Mouse (Mus musculus) kidney, adult 18-20 months (tissue): Measurements from ENCODE around the gene Fam81a.

Experiments used
- DNase-seq: peaks from one replicate; pipeline ENCODE4 v3.0.0; 2021

Gene Fam81a

DNA sequence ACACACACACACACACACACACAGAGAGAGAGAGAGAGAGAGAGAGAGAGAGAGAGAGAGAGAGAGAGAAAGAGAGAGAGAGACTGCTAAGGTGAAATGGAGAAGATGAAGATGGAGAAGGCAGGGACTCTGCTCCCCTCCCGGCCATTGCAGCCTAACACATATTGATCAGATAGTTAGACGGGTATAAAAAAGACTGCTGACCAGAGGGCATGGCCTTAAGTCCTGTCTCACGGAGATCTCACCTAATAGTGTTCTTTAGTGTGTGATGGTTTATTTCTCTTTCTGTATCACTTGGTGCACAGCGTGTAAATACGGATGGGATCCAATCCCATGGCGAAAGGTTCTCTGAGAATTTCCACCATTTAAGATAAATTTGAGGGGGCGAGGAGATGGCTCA is at the start of gene Fam81a:
TSS of gene Fam81a (minus strand) at position 101 of the 400 bp plus-strand sequence.
- no peak for DNase-seq

GRCm38 (mm10) chr9:70182639-70183038 is 40.3 kb upstream of the Fam81a start:
- no peak for DNase-seq

DNA sequence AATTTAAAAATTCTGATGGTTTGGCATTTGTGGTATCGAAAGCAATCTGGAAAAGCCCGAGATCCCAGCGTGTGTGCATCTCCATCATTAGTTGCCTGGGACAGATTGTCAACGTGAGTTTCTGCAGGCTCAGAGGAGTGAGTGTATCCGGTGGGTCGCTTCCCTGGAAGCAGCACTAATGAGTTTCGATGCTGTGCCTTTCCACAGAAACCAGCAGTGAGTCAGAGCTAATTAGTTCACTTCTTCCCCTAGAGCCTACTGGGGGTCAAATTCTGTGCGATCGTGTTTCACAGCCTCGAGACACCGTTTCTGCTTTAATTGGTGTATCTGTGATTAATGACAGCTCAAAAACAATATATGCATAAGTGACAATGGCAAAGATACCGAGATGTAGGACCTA is 39.4 kb upstream of the Fam81a start:
- DNase-seq, result no peak

GRCm38 (mm10) chr9:70176291-70176690 is 33.9 kb upstream of the Fam81a start:
- no peak for DNase-seq

DNA sequence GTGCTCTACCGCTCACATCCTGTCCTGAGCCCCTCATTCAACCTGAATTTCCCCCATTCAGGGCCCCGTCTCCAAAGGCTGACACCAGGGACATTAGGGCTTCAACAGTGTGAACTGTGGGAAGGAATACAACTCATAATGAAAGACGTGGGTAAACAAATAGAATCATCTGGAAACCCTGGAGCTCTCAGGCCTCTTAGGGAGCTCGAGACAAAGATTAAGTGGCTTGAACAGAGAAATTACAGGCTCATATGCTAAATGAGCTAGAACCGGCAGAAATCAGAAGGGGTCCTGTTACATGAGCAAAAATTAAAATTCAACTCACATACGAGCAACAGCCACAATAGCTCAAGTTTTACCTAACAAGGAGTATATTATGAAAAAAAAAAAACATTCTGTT is 32.5 kb upstream of the Fam81a start:
- no peak for DNase-seq

GRCm38 (mm10) chr9:70174291-70174848 is 32.0 kb upstream of the Fam81a start:
- DNase-seq, result no peak

GRCm38 (mm10) chr9:70168973-70169372 is 26.6 kb upstream of the Fam81a start:
- DNase-seq, result no peak

DNA sequence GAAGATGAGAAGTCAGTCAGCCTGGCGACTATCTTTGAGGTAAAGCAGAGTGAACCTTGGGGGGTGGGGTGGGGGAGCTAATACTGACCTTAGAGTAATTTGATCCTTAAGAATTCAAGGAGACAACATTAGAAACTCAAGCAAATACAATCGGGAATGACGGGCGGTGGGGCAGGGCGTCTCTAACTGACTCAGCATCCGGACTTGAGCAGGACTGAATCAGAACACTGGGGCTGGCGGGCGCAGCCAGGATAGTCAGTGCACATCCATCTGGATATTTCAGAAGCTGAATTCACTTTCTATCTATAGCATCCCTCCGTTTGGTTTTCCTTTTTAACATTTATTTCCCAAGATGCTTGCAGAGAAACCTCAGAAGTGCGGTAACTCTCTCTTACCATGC is 17.7 kb upstream of the Fam81a start:
- no peak for DNase-seq

DNA sequence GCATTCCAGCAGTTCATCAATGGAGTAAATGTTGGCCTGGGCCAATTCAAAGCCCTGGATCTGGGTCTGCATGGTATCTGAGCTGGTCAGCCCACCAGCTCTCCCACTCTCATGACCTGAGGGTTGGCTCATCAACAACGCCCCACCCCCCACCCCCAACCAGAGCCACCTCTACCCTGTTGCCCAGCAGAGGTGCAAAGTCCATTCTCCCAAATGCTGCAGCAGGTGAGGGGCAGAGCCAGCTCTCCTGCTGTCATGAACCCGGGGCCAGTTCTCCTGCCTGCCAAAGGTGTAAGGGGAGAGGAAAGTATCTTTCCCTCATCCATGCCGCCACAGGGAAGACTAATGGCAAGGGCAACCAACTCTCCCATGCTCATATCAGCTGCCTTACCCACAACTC is 5.3 kb upstream of the Fam81a start:
- DNase-seq, result no peak

- no peak for DNase-seq
Observed at GRCm38 (mm10) chr9:70145426-70145825, 3.1 kb upstream of the Fam81a start.

- DNase-seq, result no peak
Observed at GRCm38 (mm10) chr9:70143326-70143725, 966 bp upstream of the Fam81a start.

DNA sequence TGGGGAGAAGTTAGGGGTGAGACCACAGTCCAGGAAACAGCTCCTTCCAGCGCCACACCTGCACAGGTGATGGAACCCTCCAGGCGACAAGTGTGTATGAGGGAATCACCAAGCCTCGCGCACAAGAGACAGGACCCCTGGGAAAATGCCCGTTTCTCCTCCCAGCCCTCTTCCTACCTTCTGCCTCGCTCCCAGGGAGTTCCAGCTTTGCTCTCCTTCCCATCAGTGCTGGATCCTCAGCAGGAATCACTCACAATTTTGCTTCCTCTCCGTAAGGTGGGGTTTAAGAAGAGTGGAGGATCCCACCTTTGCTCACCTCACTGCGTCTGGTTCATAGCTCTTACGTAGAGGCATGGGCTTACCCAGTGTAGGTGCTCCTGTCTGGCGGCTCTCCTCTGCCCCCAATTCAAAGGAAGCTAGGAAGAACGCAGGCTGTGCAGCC is 454 bp downstream of the Fam81a start:
- DNase-seq, result no peak

DNA sequence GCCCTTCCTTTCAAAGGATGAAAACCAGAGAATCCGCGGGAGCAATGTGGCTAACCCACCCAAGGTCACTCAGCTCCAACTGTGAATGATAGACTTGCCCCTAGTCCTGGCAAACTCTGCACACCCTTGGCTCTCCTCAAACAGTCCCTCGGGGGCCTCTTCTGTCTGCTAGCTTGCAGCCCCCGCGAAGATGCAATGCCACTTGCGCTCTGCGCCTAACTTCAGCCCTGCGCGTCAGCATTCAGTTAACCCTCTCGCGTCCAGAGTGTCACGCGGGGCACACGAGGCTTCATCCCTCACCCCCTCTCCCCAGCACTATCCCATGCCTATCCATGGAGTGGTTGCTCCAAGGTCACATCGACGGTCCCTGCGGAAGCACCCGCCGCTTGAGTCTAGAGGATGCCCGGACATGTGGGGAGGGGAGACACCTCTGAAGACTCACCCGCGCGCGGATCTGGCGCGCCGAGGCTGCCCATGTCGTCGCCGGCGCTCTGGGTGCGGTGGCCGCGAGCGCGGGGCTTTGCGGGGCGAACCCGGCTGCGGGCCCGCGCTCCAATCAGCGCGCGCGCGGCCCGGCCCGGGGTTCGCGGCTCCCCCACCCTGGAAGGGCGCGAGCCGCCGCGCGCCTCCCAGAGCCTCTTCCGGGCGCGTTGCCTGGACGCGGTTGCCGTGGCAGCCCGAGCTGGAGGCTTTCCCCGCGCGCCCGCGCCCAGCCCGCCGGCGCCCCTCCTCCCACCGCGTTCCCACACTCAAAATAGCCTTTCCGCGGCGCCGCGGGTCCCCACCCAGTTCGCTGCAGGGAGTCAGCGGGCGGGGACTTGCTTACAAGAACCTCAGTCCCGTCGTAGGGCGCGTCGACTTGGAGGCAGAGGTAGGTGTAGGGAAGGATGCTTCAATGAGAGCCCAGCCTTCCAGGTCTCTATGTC is 1.2 kb downstream of the Fam81a start:
- peak; percentile 78 for DNase-seq

- peak; percentile 19 for DNase-seq
Observed at GRCm38 (mm10) chr9:70140340-70140739, 2.0 kb downstream of the Fam81a start.

GRCm38 (mm10) chr9:70139331-70139885 is 3.0 kb downstream of the Fam81a start:
- DNase-seq, result peak; percentile 68

DNA sequence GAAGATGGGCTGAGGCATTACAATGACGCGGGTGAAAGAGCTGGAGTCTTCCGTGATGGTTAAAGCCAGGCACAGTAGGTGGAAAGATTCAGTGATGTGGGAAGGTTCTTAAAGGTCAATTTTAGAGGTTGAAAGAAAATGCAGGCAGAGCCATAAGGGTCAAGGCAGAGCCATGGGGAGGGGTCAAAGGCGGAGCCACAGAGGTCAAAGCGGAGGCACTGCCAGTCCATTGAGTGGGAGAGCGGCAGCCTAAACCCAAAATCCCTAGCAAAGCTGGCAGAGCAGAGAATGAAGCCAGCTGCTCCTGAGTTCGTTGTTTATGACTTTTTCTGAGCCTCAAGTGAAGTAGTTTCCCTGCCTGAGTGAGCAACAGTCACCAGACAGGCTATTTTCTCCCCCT is 3.8 kb downstream of the Fam81a start:
- peak; percentile 54 for DNase-seq

DNA sequence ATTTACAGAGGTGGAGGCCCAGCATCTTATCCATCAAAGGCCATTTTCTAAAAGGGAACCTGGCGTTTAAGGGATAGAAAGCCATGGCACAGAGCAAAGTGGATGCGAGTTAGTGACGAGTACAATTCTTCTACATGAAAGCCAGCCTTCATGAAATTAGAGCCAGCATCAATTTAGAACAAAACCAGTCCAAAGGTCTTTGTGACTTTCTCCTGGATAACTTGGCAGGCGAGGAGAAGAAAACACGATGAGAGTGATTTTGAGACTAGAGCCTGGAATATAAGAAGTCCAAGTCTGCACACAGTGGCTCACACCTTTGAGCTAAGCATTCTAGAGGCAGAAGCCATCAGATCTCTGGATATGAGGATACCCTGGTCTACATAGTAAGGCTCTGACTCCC is 4.4 kb downstream of the Fam81a start:
- DNase-seq, result no peak

DNA sequence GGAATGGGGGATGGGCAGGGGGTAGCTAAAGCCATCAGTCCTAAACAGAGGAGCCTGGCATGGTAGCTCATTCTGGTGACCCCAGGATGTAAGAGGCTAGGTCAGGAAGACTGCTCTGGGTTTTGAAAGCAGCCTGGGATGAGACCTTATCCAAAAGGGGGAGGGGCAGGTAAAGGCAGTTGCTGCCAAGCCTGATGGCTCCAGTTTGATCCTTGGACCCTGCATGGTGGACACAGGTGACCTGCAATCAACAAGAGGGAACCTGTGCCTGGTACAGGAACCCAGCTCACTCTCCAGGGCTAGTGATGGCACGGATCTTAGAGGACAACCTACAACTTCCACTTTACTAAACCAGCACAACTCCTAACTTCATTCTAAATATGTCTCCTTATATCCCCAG is 7.2 kb downstream of the Fam81a start:
- no peak for DNase-seq

- no peak for DNase-seq
Observed at GRCm38 (mm10) chr9:70134716-70135115, 7.6 kb downstream of the Fam81a start.

- no peak for DNase-seq
Observed at GRCm38 (mm10) chr9:70134215-70134614, 8.1 kb downstream of the Fam81a start.

GRCm38 (mm10) chr9:70130786-70131185 is 11.6 kb downstream of the Fam81a start:
- DNase-seq, result no peak

DNA sequence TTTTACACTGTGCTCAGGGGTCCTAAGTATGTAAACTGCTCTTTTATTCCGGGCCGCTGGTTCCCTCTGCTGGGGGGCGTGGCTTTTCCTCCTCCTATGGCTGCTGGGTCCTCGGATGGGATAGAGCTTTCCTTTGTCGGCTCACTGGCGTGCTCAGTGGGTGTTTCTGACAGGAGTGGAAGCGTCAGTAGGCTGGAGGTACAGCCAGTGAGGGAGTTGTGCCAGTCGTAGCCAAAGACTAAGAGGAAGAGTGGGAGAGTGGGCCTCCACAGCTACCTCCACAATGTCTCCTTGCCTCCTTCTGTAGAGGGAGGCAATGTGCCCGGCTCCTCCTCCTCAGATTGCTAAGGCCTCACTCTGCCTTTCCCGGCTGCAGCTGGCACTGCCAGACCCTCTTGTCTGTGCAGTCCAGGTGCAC is 30.5 kb downstream of the Fam81a start:
- no peak for DNase-seq

DNA sequence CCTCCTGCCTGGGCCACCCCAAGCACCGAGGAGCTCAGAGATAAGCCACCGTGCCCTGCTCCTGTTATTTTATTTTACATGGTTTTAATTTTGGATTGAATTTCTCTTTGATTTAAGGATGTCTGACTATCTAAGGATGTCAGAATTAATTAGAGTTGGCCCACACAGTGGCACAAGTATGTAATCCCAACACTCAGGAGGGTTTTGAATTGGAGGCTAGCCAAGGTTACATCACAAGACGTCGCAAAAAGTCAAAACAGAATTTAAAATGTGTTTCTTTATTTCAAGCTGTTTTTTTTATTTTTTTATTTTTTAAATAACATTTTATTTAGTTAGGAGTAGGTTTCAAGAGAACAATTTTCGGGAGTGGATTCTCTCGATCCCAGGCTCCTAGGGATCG is 31.5 kb downstream of the Fam81a start:
- no peak for DNase-seq

DNA sequence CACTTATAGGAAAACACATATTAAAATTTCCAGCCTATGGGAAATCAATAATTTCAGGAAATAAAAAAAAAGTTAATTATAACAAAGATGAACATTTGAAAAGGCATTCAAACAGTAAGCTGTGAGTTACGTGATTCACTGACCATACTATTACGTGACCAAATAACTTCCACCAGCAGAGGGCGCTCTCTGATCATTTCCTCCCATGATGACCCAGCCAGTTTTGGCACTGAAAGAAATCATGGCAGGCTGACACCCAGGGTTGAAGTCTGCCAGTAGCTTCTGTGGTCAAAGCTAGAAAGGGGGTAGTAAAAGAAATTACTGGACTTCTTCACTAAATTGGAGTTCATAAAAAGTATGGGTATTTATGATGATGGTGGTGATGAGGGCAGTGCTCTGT is 33.1 kb downstream of the Fam81a start:
- peak; percentile 85 for DNase-seq
